Mouse (Mus musculus): ENCODE results near the gene Plppr2.

DNA sequence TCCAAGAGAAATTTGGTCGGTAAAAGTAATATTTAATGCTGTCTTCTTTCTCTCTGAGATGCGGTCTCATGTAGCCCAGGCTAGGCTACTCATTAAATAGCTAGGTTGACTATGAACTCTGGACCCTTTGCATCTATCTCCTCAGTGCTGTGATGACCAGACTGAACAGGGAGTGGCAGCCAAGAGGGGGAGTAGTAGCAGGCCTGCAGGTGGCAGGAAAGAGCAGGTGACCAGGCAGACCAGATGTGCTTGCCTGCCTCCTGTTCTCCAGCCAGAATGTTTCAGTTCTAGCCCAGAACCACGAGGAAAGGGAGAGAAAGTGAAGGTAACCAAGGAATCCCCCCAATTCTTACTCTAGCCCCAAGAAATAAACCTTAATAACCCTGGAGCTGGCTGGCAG lies 47.6 kb upstream of the Plppr2 start:
- TF ChIP-seq CTCF (IDR thresholded peaks at IDR 0.05; ENCODE audit: low read depth, low read length) (peak; percentile 71), EP300 (IDR thresholded peaks at IDR 0.05; ENCODE audit: insufficient read depth, low read depth, low read length) (no peak)

All from ES-Bruce4 (cell line).